Mouse (Mus musculus) splenic B cell, adult 2 months (primary cell): ENCODE data around the gene Igsf8.
A peak's percentile ranks its signal among the peaks of the same experiment; 100 is the strongest.

Source experiments
- DNase-seq: peaks from one replicate; pipeline ENCODE4 v3.0.0-alpha.2; 2011; ENCODE audit warnings: low read depth, low spot score
- H3K27me3 ChIP-seq: 2 replicates; pipeline ENCODE4 v1.6.1; 2012; ENCODE audit warnings: mild to moderate bottlenecking, low read length, moderate library complexity, mixed read lengths; ENCODE audit not compliant: control insufficient read depth, poor library complexity, insufficient read depth, severe bottlenecking
- H3K36me3 ChIP-seq: 2 replicates; pipeline ENCODE4 v1.6.1; 2012; ENCODE audit warnings: mild to moderate bottlenecking, low read length, moderate library complexity, mixed read lengths; ENCODE audit not compliant: control insufficient read depth, poor library complexity, insufficient read depth, severe bottlenecking

Gene Igsf8

GRCm38 (mm10) chr1:172329131-172329530 lies 67.7 kb downstream of the Igsf8 start, which contains the start of gene Kcnj9:
Gene Kcnj9 (minus strand): TSS chr1:172329318.
- no peak for DNase-seq
- no peaks in the 10 kb centered on the region for H3K36me3 ChIP-seq
- no peaks in the 10 kb centered on the region for H3K27me3 ChIP-seq

GRCm38 (mm10) chr1:172329616-172330015 lies 68.2 kb downstream of the Igsf8 start:
- Histone ChIP-seq H3K27me3 (no peaks in the 10 kb centered on the region), H3K36me3 (no peaks in the 10 kb centered on the region)
- no peak for DNase-seq

DNA sequence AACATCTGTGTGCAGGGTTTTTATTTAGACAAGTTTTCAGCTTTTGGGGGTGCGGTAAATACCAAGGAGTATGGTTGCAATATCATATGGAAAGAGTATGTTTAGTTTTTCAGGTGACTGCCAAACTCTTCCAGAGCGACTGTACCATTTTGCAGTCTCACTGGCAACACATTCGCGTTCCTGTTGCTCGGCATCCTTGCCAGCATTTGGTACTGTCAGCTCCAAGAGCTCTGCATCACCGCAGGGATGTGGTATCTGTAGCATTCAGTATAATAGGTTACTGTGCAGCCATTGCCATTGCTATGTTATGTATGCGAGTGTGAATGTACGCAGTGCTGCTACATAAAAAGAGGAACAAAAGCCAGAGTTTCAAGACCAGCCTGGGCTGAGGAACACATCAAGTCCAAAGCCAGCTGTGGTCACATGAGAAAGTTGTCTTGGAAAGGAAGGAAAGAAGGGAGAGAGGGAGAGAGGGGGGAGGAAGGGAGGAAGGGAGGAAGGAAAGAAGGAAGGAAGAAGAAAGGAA lies 70.0 kb downstream of the Igsf8 start:
- Histone ChIP-seq H3K36me3 (no peaks in the 10 kb centered on the region), H3K27me3 (no peaks in the 10 kb centered on the region)
- no peak for DNase-seq

- H3K36me3 ChIP-seq, result no peaks in the 10 kb centered on the region
- no peak for DNase-seq
- H3K27me3 ChIP-seq, result no peaks in the 10 kb centered on the region
Observed at GRCm38 (mm10) chr1:172332925-172333324, 71.5 kb downstream of the Igsf8 start.

GRCm38 (mm10) chr1:172333512-172333911 lies 72.1 kb downstream of the Igsf8 start:
- Histone ChIP-seq H3K36me3 (no peaks in the 10 kb centered on the region), H3K27me3 (no peaks in the 10 kb centered on the region)
- no peak for DNase-seq

DNA sequence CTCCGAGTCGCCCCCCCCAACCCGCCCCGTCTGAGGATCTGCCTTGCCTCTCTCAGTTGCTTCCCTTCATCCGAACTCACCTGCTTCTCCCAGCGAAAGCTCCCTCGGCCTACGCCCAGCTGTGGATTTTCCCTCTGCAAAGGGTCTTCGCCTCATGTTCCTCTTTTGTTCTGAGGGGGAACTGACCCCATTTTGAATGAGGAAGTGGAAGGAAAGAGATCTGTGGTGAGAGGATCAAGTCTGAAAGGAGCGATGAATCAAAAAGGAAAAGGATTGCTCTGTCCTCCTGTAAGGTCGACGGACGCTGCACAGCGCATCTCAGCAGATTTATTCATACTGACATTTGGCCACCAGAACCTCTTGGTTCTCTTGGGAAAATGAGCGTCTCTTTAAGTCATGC lies 74.4 kb downstream of the Igsf8 start:
- H3K36me3 ChIP-seq, result no peaks in the 10 kb centered on the region
- no peak for DNase-seq
- no peaks in the 10 kb centered on the region; the same call in 1 of the 2 replicates for H3K27me3 ChIP-seq

GRCm38 (mm10) chr1:172337411-172338185 lies 76.2 kb downstream of the Igsf8 start:
- DNase-seq, result no peak
- no peaks in the 10 kb centered on the region for H3K36me3 ChIP-seq
- H3K27me3 ChIP-seq, result no peaks in the 10 kb centered on the region; the same call in none of the 2 replicates

DNA sequence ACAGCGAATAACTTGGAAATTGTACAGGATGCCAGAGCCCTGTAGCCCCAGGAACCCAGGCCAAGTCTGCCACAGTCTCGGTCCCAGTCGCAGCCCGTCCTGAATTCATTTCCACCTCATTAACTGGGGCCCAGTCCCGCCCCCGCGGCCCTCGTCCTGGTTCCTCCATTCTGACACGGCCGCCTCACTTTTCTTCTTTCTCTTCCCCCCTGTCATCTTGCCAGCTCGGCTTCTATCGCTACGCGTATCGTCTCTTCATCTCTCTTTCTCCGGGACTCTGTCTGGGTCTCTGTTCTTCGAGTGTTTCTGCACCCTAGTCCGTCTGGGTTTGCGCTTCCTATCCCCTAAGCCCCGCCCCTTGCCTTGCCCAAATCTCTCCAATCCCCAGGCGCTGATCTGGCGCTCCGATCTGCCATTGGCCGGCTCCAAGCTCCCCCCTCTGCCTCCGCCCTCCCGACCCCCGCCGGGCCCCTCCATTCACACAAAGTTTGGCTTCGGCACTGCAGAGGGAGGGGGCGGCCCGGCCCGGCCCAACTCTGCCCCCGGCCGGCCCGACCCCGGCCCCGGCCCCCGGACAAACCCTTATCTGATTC lies 79.4 kb downstream of the Igsf8 start, which contains the start of gene Kcnj10:
Gene Kcnj10 (plus strand): TSS at position 482 of the 593 bp plus-strand sequence.
- peak; percentile 59 for DNase-seq
- H3K27me3 ChIP-seq, result no peaks in the 10 kb centered on the region; the same call in none of the 2 replicates

GRCm38 (mm10) chr1:172341386-172341785 lies 79.9 kb downstream of the Igsf8 start:
- no peak for DNase-seq

More for the DNA sequence above, 79.4 kb downstream of the Igsf8 start, which contains the start of gene Kcnj10:
- H3K36me3 ChIP-seq, result no peaks in the 10 kb centered on the region

GRCm38 (mm10) chr1:172342729-172343128 lies 81.3 kb downstream of the Igsf8 start:
- DNase-seq, result no peak
- Histone ChIP-seq H3K36me3 (no peaks in the 10 kb centered on the region), H3K27me3 (no peaks in the 10 kb centered on the region; the same call in none of the 2 replicates)

More at GRCm38 (mm10) chr1:172341386-172341785, 79.9 kb downstream of the Igsf8 start:
- Histone ChIP-seq H3K36me3 (no peaks in the 10 kb centered on the region), H3K27me3 (no peaks in the 10 kb centered on the region; the same call in none of the 2 replicates)

GRCm38 (mm10) chr1:172343914-172344313 lies 82.5 kb downstream of the Igsf8 start:
- H3K27me3 ChIP-seq, result no peaks in the 10 kb centered on the region; the same call in none of the 2 replicates
- DNase-seq, result no peak
- H3K36me3 ChIP-seq, result no peaks in the 10 kb centered on the region

GRCm38 (mm10) chr1:172344820-172345219 lies 83.4 kb downstream of the Igsf8 start:
- Histone ChIP-seq H3K27me3 (no peaks in the 10 kb centered on the region; the same call in 1 of the 2 replicates), H3K36me3 (no peaks in the 10 kb centered on the region)
- DNase-seq, result no peak

- DNase-seq, result no peak
- H3K36me3 ChIP-seq, result no peaks in the 10 kb centered on the region
- H3K27me3 ChIP-seq, result no peaks in the 10 kb centered on the region
Observed at GRCm38 (mm10) chr1:172346707-172347106, 85.3 kb downstream of the Igsf8 start.

- Histone ChIP-seq H3K36me3 (no peaks in the 10 kb centered on the region), H3K27me3 (no peaks in the 10 kb centered on the region)
- no peak for DNase-seq
Observed at GRCm38 (mm10) chr1:172347382-172347781, 85.9 kb downstream of the Igsf8 start.

GRCm38 (mm10) chr1:172349504-172349903 lies 88.1 kb downstream of the Igsf8 start:
- DNase-seq, result no peak
- Histone ChIP-seq H3K27me3 (no peaks in the 10 kb centered on the region), H3K36me3 (no peaks in the 10 kb centered on the region)
